Mouse (Mus musculus) heart, embryonic 15.5 days (tissue): ENCODE measurements around the gene Bbs12. TPM values are rescaled to one million over a fixed set of nuclear protein-coding genes. Genes with fewer than 3 reads are reported as not detected.

Experiments
- ATAC-seq: fragments of 200-750 bp; cut with Nextera tagmentation; replicated peaks from 2 replicates; pipeline ENCODE4 v1.8.0; 2017; ENCODE audit warnings: low read depth, moderate TSS enrichment; ENCODE audit not compliant: insufficient number of reproducible peaks, insufficient read depth, low FRiP score
- H3K27ac ChIP-seq: fragments of 300-500 bp; sonication (generic); 2 replicates; pipeline ENCODE4 v1.5.1; 2015; ENCODE audit warnings: mild to moderate bottlenecking, inconsistent platforms
- H3K27me3 ChIP-seq: fragments of 300-500 bp; sonication (generic); 2 replicates; pipeline ENCODE4 v1.6.1; 2015; ENCODE audit warnings: inconsistent platforms
- H3K36me3 ChIP-seq: fragments of 300-500 bp; sonication (generic); 2 replicates; pipeline ENCODE4 v1.6.1; 2015; ENCODE audit warnings: mild to moderate bottlenecking, inconsistent platforms
- H3K4me1 ChIP-seq: fragments of 300-500 bp; sonication (generic); replicated peaks from 2 replicates; pipeline ENCODE4 v1.6.1; 2015; ENCODE audit warnings: inconsistent platforms
- H3K4me2 ChIP-seq: fragments of 300-500 bp; sonication (generic); 2 replicates; pipeline ENCODE4 v1.6.1; 2015; ENCODE audit warnings: inconsistent platforms, mild to moderate bottlenecking, moderate library complexity
- H3K4me3 ChIP-seq: fragments of 300-500 bp; sonication (generic); 2 replicates; pipeline ENCODE4 v1.5.1; 2015; ENCODE audit warnings: mild to moderate bottlenecking, inconsistent platforms
- H3K9ac ChIP-seq: fragments of 300-500 bp; sonication (generic); 2 replicates; pipeline ENCODE4 v1.6.1; 2015; ENCODE audit warnings: mild to moderate bottlenecking, inconsistent platforms
- H3K9me3 ChIP-seq: fragments of 300-500 bp; sonication (generic); replicated peaks from 2 replicates; pipeline ENCODE4 v1.6.1; 2016; ENCODE audit warnings: inconsistent platforms
- WGBS: fragments of 180-500 bp; shearing (Covaris S2); methylation state at CpG from one replicate; pipeline ENCODE4 v1.1.7; 2015; ENCODE audit warnings: mixed read lengths; 5-methylcytosine and 5-hydroxymethylcytosine counted together
- polyA plus RNA-seq: library from polyadenylated mRNA; unstranded; fragments of >200 nt; fragmentation: Nextera tagmentation; extraction: Ambion mirVana; gene quantifications from 2 replicates; pipeline ENCODE4 v1.2.1, GENCODE M21; 2015

Gene Bbs12
- polyA plus RNA-seq, 1 experiment from 2014 or later: 4.5 TPM

- peak; percentile 35; the same call in 1 of the 2 replicates for ATAC-seq
Observed at GRCm38 (mm10) chr3:37353951-37354481, 41.7 kb downstream of the Bbs12 start.

DNA sequence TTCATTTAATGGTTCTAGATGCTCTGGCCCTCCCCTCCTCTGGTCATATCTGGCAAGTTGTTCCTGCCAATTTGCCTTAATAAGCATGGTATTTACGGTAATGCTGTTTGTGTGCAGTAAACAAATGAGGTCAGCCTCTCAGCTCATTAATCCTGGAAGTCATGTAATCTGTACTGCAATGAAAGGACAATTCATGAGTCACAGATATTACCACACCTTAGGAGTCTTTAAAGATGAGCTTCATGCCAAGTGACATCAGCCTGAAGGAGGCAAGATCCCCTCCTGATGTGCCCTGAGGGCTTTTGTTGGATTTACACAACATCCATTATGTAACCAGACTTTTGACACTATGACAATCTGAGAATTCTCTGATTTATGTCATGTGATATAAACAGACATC is 42.4 kb downstream of the Bbs12 start:
- WGBS: 82% methylated on average over 1 of the region's 1 CpGs
- no peaks in the 10 kb centered on the region for H3K9me3 ChIP-seq
- no peak overlapping the region for H3K9ac ChIP-seq
- no peaks in the 10 kb centered on the region for H3K36me3 ChIP-seq
- peaks cover 6% of the 10 kb centered on the region; the same call in 1 of the 2 replicates for H3K27me3 ChIP-seq
- H3K27ac ChIP-seq: no peak overlapping the region
- no peak for ATAC-seq
- no peak overlapping the region for H3K4me3 ChIP-seq
- H3K4me1 ChIP-seq: peaks cover 5% of the 10 kb centered on the region; the same call in 1 of the 2 replicates
- no peak overlapping the region for H3K4me2 ChIP-seq

More at GRCm38 (mm10) chr3:37353951-37354481, 41.7 kb downstream of the Bbs12 start:
- no peaks in the 10 kb centered on the region for H3K9me3 ChIP-seq
- H3K4me1 ChIP-seq: peaks cover 7% of the 10 kb centered on the region
- 51% methylated on average over 10 of the region's 10 CpGs for WGBS
- H3K4me2 ChIP-seq: no peak overlapping the region
- H3K9ac ChIP-seq: no peak overlapping the region
- no peak overlapping the region for H3K4me3 ChIP-seq
- no peak overlapping the region for H3K27ac ChIP-seq
- peaks cover 12% of the 10 kb centered on the region for H3K27me3 ChIP-seq
- H3K36me3 ChIP-seq: no peaks in the 10 kb centered on the region

GRCm38 (mm10) chr3:37360729-37361128 is 48.4 kb downstream of the Bbs12 start:
- H3K9ac ChIP-seq: no peak overlapping the region
- H3K27ac ChIP-seq: no peak overlapping the region
- 61% methylated on average over 9 of the region's 9 CpGs for WGBS
- H3K9me3 ChIP-seq: no peaks in the 10 kb centered on the region
- no peak overlapping the region for H3K4me2 ChIP-seq
- no peaks in the 10 kb centered on the region for H3K4me1 ChIP-seq
- no peak overlapping the region for H3K4me3 ChIP-seq
- no peak for ATAC-seq
- H3K36me3 ChIP-seq: no peaks in the 10 kb centered on the region
- no peaks in the 10 kb centered on the region for H3K27me3 ChIP-seq

GRCm38 (mm10) chr3:37365144-37365543 is 52.8 kb downstream of the Bbs12 start:
- H3K9me3 ChIP-seq: no peaks in the 10 kb centered on the region
- WGBS: 78% methylated on average over 4 of the region's 4 CpGs
- H3K4me1 ChIP-seq: peaks cover 11% of the 10 kb centered on the region
- H3K4me3 ChIP-seq: no peak overlapping the region
- no peaks in the 10 kb centered on the region for H3K36me3 ChIP-seq
- no peak for ATAC-seq
- H3K27me3 ChIP-seq: no peaks in the 10 kb centered on the region
- H3K4me2 ChIP-seq: no peak overlapping the region
- H3K9ac ChIP-seq: no peak overlapping the region
- H3K27ac ChIP-seq: no peak overlapping the region

DNA sequence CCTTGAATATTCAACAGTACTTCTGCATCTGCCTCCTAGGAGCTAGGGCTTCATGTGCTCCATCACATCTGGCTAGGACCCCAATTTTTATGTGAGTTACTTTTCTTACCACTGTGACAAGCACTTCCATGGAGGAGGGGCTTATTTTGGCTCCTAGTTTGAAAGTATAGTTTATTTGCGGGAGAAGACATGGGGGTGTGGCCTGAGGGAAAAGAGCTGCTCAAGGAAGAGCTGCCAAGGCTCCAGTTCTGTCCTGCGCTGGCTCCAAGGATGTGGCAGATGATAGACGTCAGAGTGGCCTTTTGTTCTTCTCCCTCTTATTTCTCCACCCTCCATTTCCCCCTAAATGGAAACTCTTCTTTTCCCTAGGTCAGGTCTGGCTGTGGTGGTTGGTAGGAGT is 53.6 kb downstream of the Bbs12 start:
- peaks cover 11% of the 10 kb centered on the region for H3K4me1 ChIP-seq
- no peak overlapping the region for H3K27ac ChIP-seq
- no peaks in the 10 kb centered on the region for H3K9me3 ChIP-seq
- no peaks in the 10 kb centered on the region for H3K36me3 ChIP-seq
- ATAC-seq: no peak
- WGBS: 37% methylated on average over 3 of the region's 3 CpGs
- no peak overlapping the region for H3K4me3 ChIP-seq
- H3K27me3 ChIP-seq: no peaks in the 10 kb centered on the region
- no peak overlapping the region for H3K4me2 ChIP-seq
- no peak overlapping the region for H3K9ac ChIP-seq

DNA sequence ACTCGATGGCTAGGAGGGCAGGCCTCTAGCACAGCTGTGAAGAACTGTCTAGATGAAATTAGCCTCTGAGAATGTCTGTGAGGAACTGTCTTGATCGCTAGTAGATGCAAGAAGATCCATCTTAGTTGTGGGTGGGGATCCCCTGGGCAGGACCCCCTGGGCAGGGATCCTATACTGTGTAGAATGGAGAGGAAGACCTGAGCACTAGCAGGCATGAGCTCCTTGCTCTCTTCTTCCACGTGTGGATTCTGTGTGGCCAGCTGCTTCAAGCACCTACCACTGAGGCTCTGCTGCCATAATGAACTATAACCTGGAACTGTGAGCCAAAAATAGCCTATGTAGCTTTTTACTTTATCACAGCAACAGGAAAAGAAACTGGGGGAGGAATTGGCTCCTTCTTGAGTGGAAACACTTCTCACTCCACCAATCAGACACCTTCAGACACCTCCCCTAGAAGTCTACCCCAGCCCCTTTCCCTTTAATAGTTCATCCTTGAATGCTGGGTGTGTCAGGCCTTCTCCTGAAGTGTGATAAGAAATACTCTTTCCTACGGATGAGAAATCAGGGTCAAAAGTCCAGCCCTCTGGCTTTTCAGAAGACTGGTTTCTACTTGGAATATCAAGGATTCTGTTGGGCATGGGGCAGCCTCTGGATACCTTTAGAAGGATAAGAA is 54.2 kb downstream of the Bbs12 start:
- H3K27me3 ChIP-seq: no peaks in the 10 kb centered on the region
- no peaks in the 10 kb centered on the region for H3K36me3 ChIP-seq
- H3K4me2 ChIP-seq: no peak overlapping the region
- H3K27ac ChIP-seq: no peak overlapping the region
- H3K9ac ChIP-seq: no peak overlapping the region
- 37% methylated on average over 4 of the region's 4 CpGs for WGBS
- H3K4me1 ChIP-seq: peaks cover 11% of the 10 kb centered on the region
- 0 out of 2 replicates have a peak, but pooled peaks have one; percentile 53 for ATAC-seq
- no peaks in the 10 kb centered on the region for H3K9me3 ChIP-seq
- no peak overlapping the region for H3K4me3 ChIP-seq

- Histone ChIP-seq H3K4me3 (no peak overlapping the region), H3K4me2 (no peak overlapping the region), H3K27me3 (no peaks in the 10 kb centered on the region), H3K9ac (no peak overlapping the region), H3K9me3 (no peaks in the 10 kb centered on the region), H3K4me1 (peaks cover 11% of the 10 kb centered on the region), H3K36me3 (no peaks in the 10 kb centered on the region), H3K27ac (no peak overlapping the region)
- no peak for ATAC-seq
- WGBS: 40% methylated on average over 4 of the region's 4 CpGs
Observed at GRCm38 (mm10) chr3:37370407-37370806, 58.1 kb downstream of the Bbs12 start.

Other genes starting within 250 kb of the Bbs12 start
- gene Adad1, start 249.0 kb upstream of the Bbs12 start, polyA plus RNA-seq: 0.16 and 0.23 TPM in 2 replicates
- gene Il2, start 186.6 kb upstream of the Bbs12 start, polyA plus RNA-seq: 0.16 and 0.44 TPM in 2 replicates
- gene Il21, start 79.9 kb upstream of the Bbs12 start, polyA plus RNA-seq: not detected in 2 replicates
- 1.1 and 1.9 TPM in 2 replicates for gene Cetn4, start 154 bp downstream of the Bbs12 start, polyA plus RNA-seq
- gene Fgf2, start 35.8 kb downstream of the Bbs12 start, polyA plus RNA-seq: 1.4 and 2.1 TPM in 2 replicates
- gene Spata5, start 107.3 kb downstream of the Bbs12 start, polyA plus RNA-seq: 19.7 and 24.4 TPM in 2 replicates
- 13.4 and 13.7 TPM in 2 replicates for gene Nudt6, start 107.7 kb downstream of the Bbs12 start, polyA plus RNA-seq